Mouse (Mus musculus) lung, embryonic 15.5 days (tissue): Measurements from ENCODE around the gene Slc35f6. TPM values are rescaled to one million over a fixed set of nuclear protein-coding genes. Genes with fewer than 3 reads are reported as not detected.

Source experiments
- ATAC-seq: fragments of 200-750 bp; cut with Nextera tagmentation; 2 replicates; pipeline ENCODE4 v1.8.0; 2017; ENCODE audit warnings: moderate number of reproducible peaks, borderline replicate concordance; ENCODE audit not compliant: low FRiP score, low TSS enrichment; ENCODE audit errors: extremely low read depth
- H3K27ac ChIP-seq: fragments of 300-500 bp; sonication (generic); 2 replicates; pipeline ENCODE4 v1.5.1; 2015; ENCODE audit warnings: moderate library complexity, mild to moderate bottlenecking, inconsistent platforms
- H3K27me3 ChIP-seq: fragments of 300-500 bp; sonication (generic); 2 replicates; pipeline ENCODE4 v1.6.1; 2015; ENCODE audit warnings: inconsistent platforms
- H3K36me3 ChIP-seq: fragments of 300-500 bp; sonication (generic); 2 replicates; pipeline ENCODE4 v1.6.1; 2015; ENCODE audit warnings: inconsistent platforms
- H3K4me1 ChIP-seq: fragments of 300-500 bp; sonication (generic); 2 replicates; pipeline ENCODE4 v1.6.1; 2015; ENCODE audit warnings: inconsistent platforms
- H3K4me2 ChIP-seq: fragments of 300-500 bp; sonication (generic); 2 replicates; pipeline ENCODE4 v1.6.1; 2015; ENCODE audit warnings: inconsistent platforms, mild to moderate bottlenecking, moderate library complexity
- H3K4me3 ChIP-seq: fragments of 300-500 bp; sonication (generic); 2 replicates; pipeline ENCODE4 v1.5.1; 2015; ENCODE audit warnings: mild to moderate bottlenecking, inconsistent platforms
- H3K9ac ChIP-seq: fragments of 300-500 bp; sonication (generic); 2 replicates; pipeline ENCODE4 v1.6.1; 2015; ENCODE audit warnings: inconsistent platforms
- H3K9me3 ChIP-seq: fragments of 300-500 bp; sonication (generic); 2 replicates; pipeline ENCODE4 v1.6.1; 2016; ENCODE audit warnings: inconsistent platforms
- WGBS: fragments of 180-500 bp; shearing (Covaris S2); methylation state at CpG from one replicate; pipeline ENCODE4 v1.1.7; 2015; 5-methylcytosine and 5-hydroxymethylcytosine counted together
- polyA plus RNA-seq: library from polyadenylated mRNA; unstranded; fragments of >200 nt; fragmentation: Nextera tagmentation; extraction: Ambion mirVana; gene quantifications from 2 replicates; pipeline ENCODE4 v1.2.1, GENCODE M21; 2015

Slc35f6 gene
- polyA plus RNA-seq, 1 experiment from 2014 or later: 26.1 TPM

GRCm38 (mm10) chr5:30622177-30622840 lies 25.4 kb upstream of the Slc35f6 start:
- H3K9me3 ChIP-seq: no peaks in the 10 kb centered on the region
- H3K27ac ChIP-seq: no peak overlapping the region
- WGBS: 10% methylated on average over 64 of the region's 69 CpGs
- ATAC-seq: peak; percentile 32; the same call in 1 of the 2 replicates
- H3K36me3 ChIP-seq: no peaks in the 10 kb centered on the region
- H3K4me3 ChIP-seq: peak overlapping the region; percentile 29
- peaks cover 46% of the 10 kb centered on the region for H3K4me1 ChIP-seq
- H3K27me3 ChIP-seq: peaks cover 23% of the 10 kb centered on the region
- no peak overlapping the region; the same call in 1 of the 2 replicates for H3K9ac ChIP-seq
- H3K4me2 ChIP-seq: peak overlapping the region; percentile 62

GRCm38 (mm10) chr5:30622841-30623185 lies 24.9 kb upstream of the Slc35f6 start:
- Histone ChIP-seq H3K27ac (no peak overlapping the region), H3K4me2 (peak overlapping the region; percentile 62), H3K9me3 (no peaks in the 10 kb centered on the region), H3K36me3 (no peaks in the 10 kb centered on the region), H3K27me3 (peaks cover 23% of the 10 kb centered on the region), H3K4me3 (peak overlapping the region; percentile 29), H3K9ac (no peak overlapping the region; the same call in 1 of the 2 replicates), H3K4me1 (peaks cover 40% of the 10 kb centered on the region)
- no peak for ATAC-seq
- WGBS: 9% methylated on average over 10 of the region's 10 CpGs

DNA sequence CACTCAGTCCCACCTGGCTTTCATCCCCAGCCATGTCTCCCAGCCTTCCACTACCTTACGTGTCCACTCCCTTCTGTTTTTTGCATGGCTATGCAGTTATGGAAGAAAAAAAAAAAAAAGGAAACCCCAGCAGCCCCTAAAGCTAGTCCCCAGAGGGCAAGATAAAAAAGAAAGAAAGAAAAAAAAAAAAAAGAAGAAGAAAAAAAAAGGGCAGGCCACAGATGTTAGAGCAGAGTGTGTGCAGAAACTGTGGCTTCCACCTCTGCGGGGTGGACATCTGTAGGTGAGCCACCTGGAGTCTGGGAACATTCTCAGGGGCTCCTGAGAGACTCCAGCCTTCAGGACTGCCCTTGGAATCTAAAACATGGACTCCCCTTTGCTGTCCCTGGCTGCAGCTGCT lies 24.4 kb upstream of the Slc35f6 start:
- H3K9ac ChIP-seq: no peak overlapping the region
- H3K4me2 ChIP-seq: peak overlapping the region; percentile 62; the same call in 1 of the 2 replicates
- no peak for ATAC-seq
- H3K4me1 ChIP-seq: peaks cover 35% of the 10 kb centered on the region
- peaks cover 23% of the 10 kb centered on the region for H3K27me3 ChIP-seq
- no peak overlapping the region for H3K4me3 ChIP-seq
- no peak overlapping the region for H3K27ac ChIP-seq
- H3K36me3 ChIP-seq: no peaks in the 10 kb centered on the region
- H3K9me3 ChIP-seq: no peaks in the 10 kb centered on the region
- WGBS: 71% methylated on average over 2 of the region's 2 CpGs

- H3K27me3 ChIP-seq: peaks cover 23% of the 10 kb centered on the region
- WGBS: 32% methylated on average over 1 of the region's 1 CpGs
- no peaks in the 10 kb centered on the region for H3K36me3 ChIP-seq
- H3K4me1 ChIP-seq: peaks cover 30% of the 10 kb centered on the region
- no peak overlapping the region for H3K4me2 ChIP-seq
- H3K9ac ChIP-seq: no peak overlapping the region
- no peak for ATAC-seq
- no peaks in the 10 kb centered on the region for H3K9me3 ChIP-seq
- H3K27ac ChIP-seq: 0 out of 2 replicates have a peak overlapping the region, but pooled peaks have one; percentile 12
- no peak overlapping the region for H3K4me3 ChIP-seq
These were observed 23.4 kb upstream of the Slc35f6 start for GRCm38 (mm10) chr5:30624311-30624710.

DNA sequence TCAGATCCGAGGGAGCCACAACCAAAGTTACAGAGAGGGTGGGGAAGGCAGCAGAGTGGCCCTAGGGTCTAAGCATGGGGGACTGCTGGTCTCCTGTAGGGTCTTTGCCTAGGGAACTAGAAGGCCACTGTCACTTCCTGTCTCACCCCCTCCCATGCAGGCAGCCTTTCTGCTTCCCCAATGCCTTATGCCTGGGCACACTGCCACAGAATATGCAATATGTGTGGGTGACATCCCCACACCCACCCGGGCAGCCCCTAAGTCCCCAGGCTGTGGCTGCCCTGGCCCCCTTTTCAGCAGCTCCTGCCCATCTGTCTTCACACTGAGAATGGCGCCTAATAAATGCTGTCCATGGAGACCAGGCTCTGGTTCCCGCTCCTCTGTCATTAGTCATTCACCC lies 22.8 kb upstream of the Slc35f6 start:
- WGBS: 22% methylated on average over 4 of the region's 4 CpGs
- peak; percentile 72; the same call in 1 of the 2 replicates for ATAC-seq

DNA sequence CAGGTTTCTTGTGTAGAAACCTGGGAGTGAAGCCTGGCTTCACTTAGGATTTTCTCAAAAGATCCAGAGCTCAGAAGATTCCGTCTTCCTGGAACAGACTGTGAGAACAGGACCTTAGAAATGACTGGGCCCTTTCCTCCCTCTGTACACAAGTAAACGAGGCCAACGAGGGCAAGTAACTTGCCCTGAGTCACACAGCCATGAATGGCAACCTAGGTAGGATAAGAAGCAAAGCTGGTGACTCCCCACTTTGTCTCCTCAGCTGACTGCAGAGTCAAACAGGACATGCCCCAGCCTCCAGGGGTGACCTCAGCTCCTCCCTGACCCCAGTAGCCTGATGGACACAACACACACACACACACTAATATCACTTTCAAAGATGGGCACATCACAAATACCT lies 22.4 kb upstream of the Slc35f6 start:
- Histone ChIP-seq H3K4me2 (no peak overlapping the region), H3K36me3 (no peaks in the 10 kb centered on the region), H3K4me3 (no peak overlapping the region), H3K4me1 (peaks cover 30% of the 10 kb centered on the region), H3K9ac (no peak overlapping the region), H3K9me3 (no peaks in the 10 kb centered on the region), H3K27me3 (peaks cover 23% of the 10 kb centered on the region), H3K27ac (no peak overlapping the region)
- 44% methylated on average over 3 of the region's 3 CpGs for WGBS
- ATAC-seq: no peak

More for the DNA sequence above, 22.8 kb upstream of the Slc35f6 start:
- Histone ChIP-seq H3K9me3 (no peaks in the 10 kb centered on the region), H3K27me3 (peaks cover 23% of the 10 kb centered on the region), H3K36me3 (no peaks in the 10 kb centered on the region), H3K27ac (0 out of 2 replicates have a peak overlapping the region, but pooled peaks have one; percentile 12), H3K9ac (no peak overlapping the region), H3K4me1 (peaks cover 30% of the 10 kb centered on the region), H3K4me3 (no peak overlapping the region), H3K4me2 (no peak overlapping the region)

DNA sequence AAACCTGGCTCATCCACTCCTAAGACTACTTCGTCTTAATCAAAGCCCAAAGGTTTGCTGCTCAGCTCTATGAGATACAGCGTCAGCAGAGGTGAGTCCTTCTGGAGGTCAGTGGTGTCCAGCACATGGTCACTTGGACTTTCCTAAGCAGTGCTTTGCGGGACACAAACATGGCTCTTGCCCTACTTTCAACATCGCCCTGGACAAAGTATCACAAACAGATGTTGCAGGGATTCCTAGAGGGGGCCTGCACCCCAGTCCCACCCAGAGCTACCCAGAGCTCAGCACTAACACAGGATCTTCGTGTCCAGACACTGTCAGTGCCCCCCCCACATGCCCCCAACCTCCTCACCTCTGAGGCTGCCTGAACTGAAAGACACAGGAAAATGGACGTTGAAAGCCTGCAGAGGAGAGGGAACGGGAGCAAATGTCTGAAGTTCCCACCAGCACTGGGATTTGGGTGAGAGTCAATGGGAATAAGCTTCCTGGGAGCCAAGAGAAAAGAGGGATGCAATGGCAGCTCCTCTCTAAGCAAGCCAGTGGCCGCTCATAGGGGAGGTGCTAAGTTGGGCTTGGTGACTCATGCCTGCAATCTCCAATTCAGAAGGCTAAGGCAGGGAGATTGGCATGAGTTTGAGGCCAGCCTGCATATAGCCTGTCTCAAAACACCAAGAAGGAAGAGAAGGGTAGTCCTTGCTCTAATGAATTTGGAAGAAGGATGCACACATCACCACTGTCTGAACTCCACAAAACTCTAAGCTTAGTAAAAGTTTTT lies 21.2 kb upstream of the Slc35f6 start:
- no peaks in the 10 kb centered on the region for H3K36me3 ChIP-seq
- H3K27ac ChIP-seq: no peak overlapping the region

GRCm38 (mm10) chr5:30628511-30628910 lies 19.2 kb upstream of the Slc35f6 start:
- no peak overlapping the region for H3K4me2 ChIP-seq
- H3K36me3 ChIP-seq: no peaks in the 10 kb centered on the region
- no peak overlapping the region for H3K27ac ChIP-seq
- no peaks in the 10 kb centered on the region for H3K27me3 ChIP-seq
- no peak overlapping the region for H3K9ac ChIP-seq
- no peaks in the 10 kb centered on the region for H3K9me3 ChIP-seq
- H3K4me3 ChIP-seq: no peak overlapping the region
- ATAC-seq: no peak
- 75% methylated on average over 3 of the region's 3 CpGs for WGBS
- peaks cover 13% of the 10 kb centered on the region for H3K4me1 ChIP-seq

More for the DNA sequence above, 21.2 kb upstream of the Slc35f6 start:
- no peaks in the 10 kb centered on the region for H3K9me3 ChIP-seq
- no peak overlapping the region for H3K4me3 ChIP-seq
- ATAC-seq: no peak
- H3K4me2 ChIP-seq: no peak overlapping the region
- H3K9ac ChIP-seq: no peak overlapping the region
- H3K27me3 ChIP-seq: peaks cover 14% of the 10 kb centered on the region
- WGBS: 76% methylated on average over 8 of the region's 8 CpGs
- peaks cover 30% of the 10 kb centered on the region for H3K4me1 ChIP-seq

DNA sequence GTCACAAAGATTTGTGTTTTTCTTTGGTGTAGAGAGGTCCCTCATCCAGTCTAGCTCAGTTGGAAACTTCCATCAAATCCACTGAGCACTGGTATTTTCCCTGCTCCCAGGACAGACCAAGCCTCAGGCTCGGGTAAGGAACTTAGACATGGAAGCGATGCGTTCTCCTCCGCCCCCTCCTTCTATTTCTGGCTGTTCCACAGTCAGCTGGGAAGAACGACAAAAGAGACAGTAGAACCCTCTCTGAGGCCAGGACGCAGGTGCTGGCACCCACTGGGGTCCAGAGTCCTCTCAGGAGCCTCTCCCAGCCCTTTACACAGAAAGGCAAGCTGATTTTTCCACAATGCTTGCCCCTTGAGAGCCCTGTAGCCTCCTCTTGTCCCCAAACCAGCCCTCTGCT lies 17.3 kb upstream of the Slc35f6 start:
- Histone ChIP-seq H3K9ac (no peak overlapping the region), H3K9me3 (no peaks in the 10 kb centered on the region), H3K4me3 (no peak overlapping the region), H3K27me3 (no peaks in the 10 kb centered on the region), H3K4me1 (no peaks in the 10 kb centered on the region), H3K36me3 (no peaks in the 10 kb centered on the region), H3K4me2 (no peak overlapping the region), H3K27ac (no peak overlapping the region)
- WGBS: 70% methylated on average over 6 of the region's 6 CpGs
- no peak for ATAC-seq

- no peaks in the 10 kb centered on the region for H3K27me3 ChIP-seq
- ATAC-seq: no peak
- no peak overlapping the region for H3K27ac ChIP-seq
- WGBS: 61% methylated on average over 1 of the region's 1 CpGs
- H3K9ac ChIP-seq: no peak overlapping the region
- no peaks in the 10 kb centered on the region for H3K9me3 ChIP-seq
- H3K4me2 ChIP-seq: no peak overlapping the region
- H3K4me1 ChIP-seq: 0 out of 2 replicates have a peak, but pooled peaks cover 5% of the 10 kb centered on the region
- H3K36me3 ChIP-seq: no peaks in the 10 kb centered on the region
- no peak overlapping the region for H3K4me3 ChIP-seq
These were observed 15.6 kb upstream of the Slc35f6 start for GRCm38 (mm10) chr5:30632134-30632533.

- ATAC-seq: peak; percentile 62; the same call in 1 of the 2 replicates
- no peaks in the 10 kb centered on the region for H3K36me3 ChIP-seq
- no peak overlapping the region for H3K9ac ChIP-seq
- H3K9me3 ChIP-seq: no peaks in the 10 kb centered on the region
- H3K4me3 ChIP-seq: no peak overlapping the region
- H3K27me3 ChIP-seq: no peaks in the 10 kb centered on the region
- no peak overlapping the region for H3K4me2 ChIP-seq
- H3K4me1 ChIP-seq: 0 out of 2 replicates have a peak, but pooled peaks cover 7% of the 10 kb centered on the region
- 25% methylated on average over 7 of the region's 7 CpGs for WGBS
- no peak overlapping the region for H3K27ac ChIP-seq
These were observed 10.7 kb upstream of the Slc35f6 start for GRCm38 (mm10) chr5:30636994-30637393.

DNA sequence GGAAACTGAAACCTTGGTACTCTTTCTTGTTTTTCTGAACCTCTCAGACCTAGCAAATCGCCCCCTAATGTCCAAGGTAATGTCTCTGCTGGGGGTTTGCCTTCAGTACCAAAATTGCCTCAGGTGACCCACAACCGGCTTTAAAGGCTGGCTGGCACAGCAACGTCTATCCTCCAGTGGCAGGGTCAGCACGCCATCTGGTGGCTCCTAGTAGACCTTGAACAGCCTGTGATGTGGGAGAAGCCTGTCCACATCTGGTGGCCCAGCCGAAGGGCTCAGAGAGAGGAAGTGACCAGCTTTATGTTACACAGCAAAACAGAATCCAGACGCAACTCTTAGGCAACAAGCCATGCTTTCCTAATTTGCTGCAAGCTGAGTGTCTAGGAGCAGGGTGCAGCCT lies 9.7 kb upstream of the Slc35f6 start:
- Histone ChIP-seq H3K9me3 (no peaks in the 10 kb centered on the region), H3K4me1 (0 out of 2 replicates have a peak, but pooled peaks cover 7% of the 10 kb centered on the region), H3K4me3 (no peak overlapping the region), H3K36me3 (no peaks in the 10 kb centered on the region), H3K9ac (no peak overlapping the region), H3K27ac (no peak overlapping the region), H3K27me3 (no peaks in the 10 kb centered on the region), H3K4me2 (no peak overlapping the region)
- WGBS: 2% methylated on average over 6 of the region's 6 CpGs
- peak; percentile 82; the same call in 1 of the 2 replicates for ATAC-seq
